Mouse (Mus musculus) G1E (cell line): ENCODE measurements at regions not wholly inside any gene's neighbourhood (a gene's known extent, or its start where the extent isn't known, plus 50 kb on each side); places are given as distances from the start of the nearest gene placed in this dataset.

ENCODE experiments used
- CTCF ChIP-seq: IDR thresholded peaks from 2 replicates; pipeline ENCODE4 v1.5.1; 2012; ENCODE audit warnings: low read depth, low read length, inconsistent platforms, mixed read lengths
- GATA1 ChIP-seq: IDR thresholded peaks from 2 replicates; pipeline ENCODE4 v1.6.1; 2012; ENCODE audit warnings: borderline replicate concordance, low read length, inconsistent platforms, mixed read lengths
- POLR2AphosphoS5 ChIP-seq: IDR thresholded peaks from 2 replicates; pipeline ENCODE4 v1.6.1; 2012; ENCODE audit warnings: low read depth, low read length, inconsistent platforms; ENCODE audit not compliant: insufficient replicate concordance

DNA sequence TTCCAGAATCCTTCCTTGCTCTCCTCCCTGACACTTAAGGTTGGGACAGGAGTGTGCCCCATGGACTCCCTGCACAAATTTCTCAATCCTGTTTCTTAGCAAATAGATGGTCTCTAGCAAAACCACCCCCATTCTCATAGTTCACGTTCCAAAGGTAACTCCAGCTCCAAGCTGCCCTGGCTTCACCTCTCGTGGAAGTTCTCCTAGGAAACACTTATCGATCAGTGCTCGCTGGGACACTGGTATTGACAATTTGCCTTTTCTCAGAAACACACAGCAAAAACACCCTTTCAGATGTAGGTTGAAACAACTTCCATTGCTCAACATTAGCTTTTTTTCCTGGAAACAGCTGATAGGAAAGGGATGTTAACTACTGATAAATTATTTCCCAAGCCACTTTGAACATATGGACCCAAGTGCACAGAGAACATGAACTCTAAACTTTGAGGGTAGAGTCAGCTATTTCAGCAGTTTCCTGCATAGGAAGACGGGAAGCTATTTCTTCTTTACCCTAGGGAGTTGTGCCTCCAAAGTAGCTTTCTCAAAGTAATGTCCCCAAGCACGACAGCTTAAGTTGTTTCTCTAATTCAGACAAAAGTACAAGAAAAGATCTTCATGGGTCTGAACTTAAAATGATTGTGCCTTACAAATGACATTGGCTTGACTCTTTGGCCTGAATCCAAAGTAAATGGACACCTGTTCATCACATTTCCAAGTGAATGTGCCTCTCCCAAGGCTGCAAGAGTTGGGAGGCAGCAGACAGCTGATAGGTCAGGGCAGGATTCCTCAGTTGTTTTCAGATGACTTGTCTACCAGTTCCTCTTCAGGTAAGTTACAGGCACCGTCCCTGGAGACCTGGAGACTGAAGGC, 102.4 kb downstream of the Foxa2 start:
- TF ChIP-seq CTCF (no peak), GATA1 (no peak), POLR2AphosphoS5 (no peak)
